Mouse (Mus musculus) layer of hippocampus, adult 9-10 months (tissue): ENCODE results near the gene Tmem59l.

Experiments
- DNase-seq: peaks from one replicate; pipeline ENCODE4 v3.0.0; 2022; ENCODE audit warnings: low spot score

Gene Tmem59l

GRCm38 (mm10) chr8:70460199-70460598, 27.0 kb downstream of the Tmem59l start:
- no peak for DNase-seq

- DNase-seq: no peak
These were observed 27.5 kb downstream of the Tmem59l start for GRCm38 (mm10) chr8:70459636-70460035.

- no peak for DNase-seq
These were observed 28.7 kb downstream of the Tmem59l start for GRCm38 (mm10) chr8:70458462-70458861.

- no peak for DNase-seq
These were observed 29.3 kb downstream of the Tmem59l start for GRCm38 (mm10) chr8:70457882-70458281.

GRCm38 (mm10) chr8:70456996-70457395, 30.2 kb downstream of the Tmem59l start:
- no peak for DNase-seq

GRCm38 (mm10) chr8:70453852-70454251, 33.3 kb downstream of the Tmem59l start:
- no peak for DNase-seq

GRCm38 (mm10) chr8:70452196-70452966, 34.8 kb downstream of the Tmem59l start:
- DNase-seq: no peak

- no peak for DNase-seq
These were observed 39.3 kb downstream of the Tmem59l start for GRCm38 (mm10) chr8:70447639-70448420.

GRCm38 (mm10) chr8:70445988-70446387, 41.2 kb downstream of the Tmem59l start:
- no peak for DNase-seq

GRCm38 (mm10) chr8:70443326-70443725, 43.8 kb downstream of the Tmem59l start:
- no peak for DNase-seq

- no peak for DNase-seq
These were observed 45.6 kb downstream of the Tmem59l start for GRCm38 (mm10) chr8:70441565-70441964.

- no peak for DNase-seq
These were observed 46.9 kb downstream of the Tmem59l start for GRCm38 (mm10) chr8:70440246-70440645.

- DNase-seq: no peak
These were observed 47.3 kb downstream of the Tmem59l start for GRCm38 (mm10) chr8:70439848-70440179.

- DNase-seq: peak; percentile 81
These were observed 47.9 kb downstream of the Tmem59l start, which contains the start of gene Crtc1 for GRCm38 (mm10) chr8:70439055-70439847. Gene Crtc1 (minus strand): TSS chr8:70439579.

- DNase-seq: no peak
These were observed 48.7 kb downstream of the Tmem59l start for GRCm38 (mm10) chr8:70438423-70438822.

GRCm38 (mm10) chr8:70435156-70435555, 52.0 kb downstream of the Tmem59l start:
- no peak for DNase-seq
